Mouse (Mus musculus): ENCODE results near the gene Gm43191.

DNA sequence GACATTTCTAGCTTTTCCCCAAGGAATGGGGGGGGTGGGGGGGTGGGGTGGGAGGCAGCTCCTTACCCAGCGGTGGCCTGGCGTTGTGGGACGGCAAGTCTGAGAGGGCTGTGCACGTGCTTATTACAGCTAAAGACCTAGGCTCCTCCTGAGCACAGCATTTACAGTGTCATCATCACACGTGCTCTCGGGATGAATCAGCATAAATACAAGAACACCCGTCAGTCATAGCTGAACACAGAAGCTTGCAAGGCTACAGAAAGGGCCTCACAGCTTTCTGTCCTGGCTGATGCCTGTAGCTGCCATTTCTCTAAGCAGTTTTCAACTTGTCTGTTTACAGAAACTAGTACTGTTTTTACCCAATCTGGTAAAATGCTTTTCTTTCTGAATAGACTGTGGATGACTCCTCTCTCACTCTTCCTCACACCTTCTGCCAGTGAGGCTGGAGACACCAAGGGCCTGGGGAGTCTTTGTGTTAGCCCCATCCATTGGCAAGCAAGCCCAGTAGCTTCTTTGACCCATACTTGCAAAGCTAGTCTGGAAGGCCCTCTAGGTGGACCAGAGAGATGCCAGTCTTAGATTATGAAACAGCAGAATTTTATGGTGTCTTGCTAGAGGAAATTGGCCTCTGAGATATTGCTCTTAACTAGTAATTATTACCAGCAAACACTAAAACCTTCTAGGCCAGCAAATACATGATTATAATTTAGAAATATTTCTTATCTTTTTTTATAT lies 60.3 kb downstream of the Gm43191 start:
- TF ChIP-seq CTCF (IDR thresholded peaks at IDR 0.05; ENCODE audit: extremely low read depth, insufficient read depth, insufficient read length, insufficient replicate concordance), result no peak
- no peak for TF ChIP-seq POLR2A (IDR thresholded peaks at IDR 0.05; ENCODE audit: low read depth, low read length)
